Mouse (Mus musculus): ENCODE data around the gene Gm9040.
"Not testable (repeated sequence)": the region's sequence is repeated elsewhere in the genome, so short reads cannot be mapped to it uniquely, and the experiment has no call there.

Gm9040 gene

GRCm38 (mm10) chr10:118326869-118327268 is at the start of gene Gm9040:
TSS of gene Gm9040 (minus strand) at chr10:118326969.
- not testable (repeated sequence) for DNase-seq

GRCm38 (mm10) chr10:118370443-118370842 is 43.7 kb upstream of the Gm9040 start:
- DNase-seq, result peak; percentile 73 to 82

- DNase-seq, result no peak
Observed at GRCm38 (mm10) chr10:118369518-118369917, 42.7 kb upstream of the Gm9040 start.

GRCm38 (mm10) chr10:118354005-118354404 is 27.2 kb upstream of the Gm9040 start, which contains the start of gene Gm9049:
TSS of gene Gm9049 (minus strand) at chr10:118354105.
- not testable (repeated sequence) for DNase-seq

- DNase-seq, result not testable (repeated sequence)
Observed at GRCm38 (mm10) chr10:118348579-118348978, 21.8 kb upstream of the Gm9040 start, which contains the start of gene Gm9048. TSS of gene Gm9048 (minus strand) at chr10:118348679.

- not testable (repeated sequence) for DNase-seq
Observed at GRCm38 (mm10) chr10:118343155-118343554, 16.4 kb upstream of the Gm9040 start, which contains the start of gene Gm9046. TSS of gene Gm9046 (minus strand) at chr10:118343255.

GRCm38 (mm10) chr10:118337731-118338130 is 11.0 kb upstream of the Gm9040 start, which contains the start of gene Gm9045:
TSS of gene Gm9045 (minus strand) at chr10:118337831.
- not testable (repeated sequence) for DNase-seq

- not testable (repeated sequence) for DNase-seq
Observed at GRCm38 (mm10) chr10:118332308-118332707, 5.5 kb upstream of the Gm9040 start, which contains the start of gene Gm9044. TSS of gene Gm9044 (minus strand) at chr10:118332408.

GRCm38 (mm10) chr10:118319024-118319423 is 7.7 kb downstream of the Gm9040 start:
- DNase-seq, result no peak

GRCm38 (mm10) chr10:118302133-118302532 is 24.6 kb downstream of the Gm9040 start:
- not testable (repeated sequence) for DNase-seq

GRCm38 (mm10) chr10:118294938-118295337 is 31.8 kb downstream of the Gm9040 start, which contains the start of gene Iltifb:
TSS of gene Iltifb (minus strand) at chr10:118295038.
- DNase-seq, result no peak

- DNase-seq, result not testable (repeated sequence)
Observed at GRCm38 (mm10) chr10:118283016-118283415, 43.8 kb downstream of the Gm9040 start.

- not testable (repeated sequence) for DNase-seq
Observed at GRCm38 (mm10) chr10:118282565-118282964, 44.2 kb downstream of the Gm9040 start.

- DNase-seq, result not testable (repeated sequence)
Observed at GRCm38 (mm10) chr10:118278069-118278468, 48.7 kb downstream of the Gm9040 start.

Measured in kidney, postnatal 25 days (tissue).